Mouse (Mus musculus) ES-E14 (cell line): ENCODE data around the gene Eif3a.

Source experiments
- CHD2 ChIP-seq: IDR thresholded peaks from 2 replicates; pipeline ENCODE4 v1.6.1; 2014; ENCODE audit warnings: mild to moderate bottlenecking, low read depth, low read length, inconsistent platforms
- MAFK ChIP-seq: IDR thresholded peaks from 2 replicates; pipeline ENCODE4 v1.6.1; 2014; ENCODE audit warnings: mild to moderate bottlenecking, low read depth, low read length, inconsistent platforms; ENCODE audit not compliant: insufficient read depth

- no peak for TF ChIP-seq MAFK
- no peak for TF ChIP-seq CHD2
Measured at GRCm38 (mm10) chr19:60755438-60756191, 34.8 kb downstream of the Eif3a start, which contains the start of gene Nanos1.
